Comparison of ENCODE assay signal across 24 mouse cellular contexts in genomic region chr6:127748793-127749192, GRCm38 (mm10). TPM values are rescaled to one million over a fixed set of nuclear protein-coding genes. Genes with fewer than 3 reads are reported as not detected.
"Had no signal": no experiment of that assay in that cellular context is flagged by ENCODE, and none has a peak within 500 bp of the region (broad histone marks: within the 10 kb centered on the region; RNA-seq: fewer than 3 reads in every experiment).

No protein-coding gene starts in this region.

- ATAC-seq: midbrain, embryonic 13.5 days; midbrain, embryonic 16.5 days had no signal

- H3K9me3 ChIP-seq: megakaryocyte, embryonic 14.5 days; midbrain, embryonic 13.5 days; neural tube, embryonic 13.5 days; neural tube, embryonic 15.5 days had no signal

- H3K4me3 ChIP-seq: megakaryocyte, embryonic 14.5 days; midbrain, embryonic 13.5 days; myocyte; neural tube, embryonic 13.5 days; neural tube, embryonic 15.5 days had no signal

- H3K9ac ChIP-seq: lung, embryonic 14.5 days; midbrain, embryonic 13.5 days; neural tube, embryonic 13.5 days; neural tube, embryonic 15.5 days had no signal

- H3K4me1 ChIP-seq: megakaryocyte, embryonic 14.5 days had no signal

- H3K27me3 ChIP-seq: midbrain, embryonic 13.5 days; neural tube, embryonic 13.5 days; neural tube, embryonic 15.5 days had no signal

- H3K36me3 ChIP-seq: midbrain, embryonic 13.5 days; neural tube, embryonic 13.5 days; neural tube, embryonic 15.5 days had no signal

- DNase-seq: lung, adult 18-20 months; lung, embryonic 14.5 days; lung, postnatal 10 days; lung, postnatal 36 days; retina, postnatal 1 day; right cerebral cortex, adult 18-20 months; right cerebral cortex, postnatal 14 days; spleen, adult 18-20 months; thymus, adult 18-20 months; thymus, postnatal 14 days; thymus, postnatal 36 days had no signal

- H3K27ac ChIP-seq: macrophage; midbrain, embryonic 13.5 days; neural tube, embryonic 13.5 days; neural tube, embryonic 15.5 days had no signal

- H3K4me2 ChIP-seq: lung, embryonic 14.5 days; midbrain, embryonic 11.5 days; midbrain, embryonic 13.5 days; neural tube, embryonic 13.5 days; neural tube, embryonic 15.5 days had no signal

RNA-seq across cellular contexts. Expression of gene Prmt8, which starts 20.5 kb away (rescaled TPM):
- total RNA-seq: megakaryocyte progenitor cell, adult 5-6 weeks had no signal
- polyA plus RNA-seq: liver, embryonic 16.5 days; lung, embryonic 14.5 days; lung, embryonic 16.5 days; macrophage; myocyte; stomach, embryonic 16.5 days; thymus, postnatal 0 days had no signal
